Mouse (Mus musculus) midbrain, embryonic 12.5 days (tissue): ENCODE data around the gene Dock4. TPM values are rescaled to one million over a fixed set of nuclear protein-coding genes. Genes with fewer than 3 reads are reported as not detected.

Source experiments
- ATAC-seq: fragments of 200-750 bp; cut with Nextera tagmentation; 2 replicates; pipeline ENCODE4 v1.8.0; 2017; ENCODE audit warnings: low read depth, moderate TSS enrichment, moderate library complexity; ENCODE audit not compliant: low FRiP score
- H3K27ac ChIP-seq: fragments of 300-500 bp; sonication (generic); replicated peaks from 2 replicates; pipeline ENCODE4 v1.5.1; 2016; ENCODE audit warnings: mild to moderate bottlenecking
- H3K27me3 ChIP-seq: fragments of 300-500 bp; sonication (generic); 2 replicates; pipeline ENCODE4 v1.6.1; 2016; ENCODE audit warnings: mild to moderate bottlenecking
- H3K36me3 ChIP-seq: fragments of 300-500 bp; sonication (generic); 2 replicates; pipeline ENCODE4 v1.6.1; 2016
- H3K4me1 ChIP-seq: fragments of 300-500 bp; sonication (generic); 2 replicates; pipeline ENCODE4 v1.6.1; 2016
- H3K4me2 ChIP-seq: fragments of 300-500 bp; sonication (generic); replicated peaks from 2 replicates; pipeline ENCODE4 v1.6.1; 2016; ENCODE audit warnings: mild to moderate bottlenecking, moderate library complexity
- H3K4me3 ChIP-seq: fragments of 300-500 bp; sonication (generic); 2 replicates; pipeline ENCODE4 v1.5.1; 2016; ENCODE audit warnings: mild to moderate bottlenecking
- H3K9ac ChIP-seq: fragments of 300-500 bp; sonication (generic); replicated peaks from 2 replicates; pipeline ENCODE4 v1.6.1; 2016; ENCODE audit warnings: mild to moderate bottlenecking, moderate library complexity
- H3K9me3 ChIP-seq: fragments of 300-500 bp; sonication (generic); 2 replicates; pipeline ENCODE4 v1.6.1; 2016; ENCODE audit warnings: mild to moderate bottlenecking
- WGBS: fragments of 180-500 bp; shearing (Covaris S2); methylation state at CpG from one replicate; pipeline ENCODE4 v1.1.7; 2016; 5-methylcytosine and 5-hydroxymethylcytosine counted together
- polyA plus RNA-seq: library from polyadenylated mRNA; unstranded; fragments of >200 nt; fragmentation: Nextera tagmentation; extraction: Ambion mirVana; gene quantifications from 2 replicates; pipeline ENCODE4 v1.2.1, GENCODE M21; 2016

The Dock4 gene
- polyA plus RNA-seq, 1 experiment from 2014 or later: 34.2 TPM

- H3K9ac ChIP-seq: no peak overlapping the region
- H3K4me3 ChIP-seq: no peak overlapping the region
- no peaks in the 10 kb centered on the region for H3K9me3 ChIP-seq
- peaks cover 4% of the 10 kb centered on the region; the same call in 1 of the 2 replicates for H3K4me1 ChIP-seq
- no peak overlapping the region for H3K4me2 ChIP-seq
- ATAC-seq: no peak
- no peaks in the 10 kb centered on the region for H3K36me3 ChIP-seq
- no peak overlapping the region for H3K27ac ChIP-seq
- no peaks in the 10 kb centered on the region for H3K27me3 ChIP-seq
Measured at GRCm38 (mm10) chr12:40891168-40891567, 445.4 kb downstream of the Dock4 start.

GRCm38 (mm10) chr12:40893741-40894140, 448.0 kb downstream of the Dock4 start:
- 54% methylated on average over 5 of the region's 7 CpGs for WGBS
- ATAC-seq: no peak
- Histone ChIP-seq H3K4me1 (peaks cover 4% of the 10 kb centered on the region; the same call in 1 of the 2 replicates), H3K4me3 (no peak overlapping the region), H3K27ac (no peak overlapping the region), H3K36me3 (no peaks in the 10 kb centered on the region), H3K9me3 (no peaks in the 10 kb centered on the region), H3K27me3 (no peaks in the 10 kb centered on the region), H3K4me2 (no peak overlapping the region), H3K9ac (no peak overlapping the region)

GRCm38 (mm10) chr12:40894695-40895094, 448.9 kb downstream of the Dock4 start:
- Histone ChIP-seq H3K27ac (no peak overlapping the region), H3K36me3 (no peaks in the 10 kb centered on the region), H3K4me3 (no peak overlapping the region), H3K4me1 (peaks cover 4% of the 10 kb centered on the region; the same call in 1 of the 2 replicates), H3K9me3 (no peaks in the 10 kb centered on the region), H3K4me2 (no peak overlapping the region), H3K27me3 (no peaks in the 10 kb centered on the region), H3K9ac (no peak overlapping the region)
- WGBS: 82% methylated on average over 5 of the region's 5 CpGs
- ATAC-seq: no peak

Other genes starting within 250 kb of the Dock4 start
- not detected in 2 replicates for gene Lsmem1, start 246.5 kb upstream of the Dock4 start, polyA plus RNA-seq
- 178 and 182 TPM in 2 replicates for gene Ifrd1, start 197.4 kb upstream of the Dock4 start, polyA plus RNA-seq
- 30.3 and 30.5 TPM in 2 replicates for gene Zfp277, start 50 bp upstream of the Dock4 start, polyA plus RNA-seq